Mouse (Mus musculus) CD4-positive helper T cell, adult 2 months (primary cell): Measurements from ENCODE around the gene Negr1.

Source experiments
- DNase-seq: peaks from one replicate; pipeline ENCODE4 v3.0.0-alpha.2; 2012; ENCODE audit warnings: low read depth, missing footprints, low spot score

Gene Negr1

DNA sequence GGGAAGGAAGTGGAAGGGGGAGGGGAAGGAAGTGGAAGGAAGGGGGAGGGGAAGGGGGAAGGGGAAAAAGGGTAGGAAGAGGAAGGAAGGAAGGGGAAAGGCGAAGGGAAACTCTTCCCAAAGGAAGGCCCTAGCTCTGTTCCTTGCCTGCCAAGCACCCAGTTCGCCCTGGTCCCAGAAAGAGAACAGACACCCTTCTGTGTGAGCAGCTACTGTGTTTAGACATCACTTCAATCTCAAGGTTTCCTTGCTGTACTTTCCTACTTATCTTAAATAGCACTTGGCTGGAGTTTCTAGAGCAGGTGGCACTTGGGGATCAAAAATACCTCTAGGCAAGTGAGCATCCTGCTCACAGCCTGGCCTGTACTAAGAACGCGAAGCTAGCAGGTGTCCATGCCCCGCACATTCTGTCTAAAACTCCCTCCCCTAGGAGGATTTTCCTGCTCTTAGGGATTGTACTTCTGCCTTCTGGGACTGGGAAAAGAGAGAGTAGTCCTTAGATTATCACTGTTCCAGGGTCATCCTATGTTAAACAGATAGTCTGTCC is 128.5 kb downstream of the Negr1 start:
- no peak for DNase-seq

DNA sequence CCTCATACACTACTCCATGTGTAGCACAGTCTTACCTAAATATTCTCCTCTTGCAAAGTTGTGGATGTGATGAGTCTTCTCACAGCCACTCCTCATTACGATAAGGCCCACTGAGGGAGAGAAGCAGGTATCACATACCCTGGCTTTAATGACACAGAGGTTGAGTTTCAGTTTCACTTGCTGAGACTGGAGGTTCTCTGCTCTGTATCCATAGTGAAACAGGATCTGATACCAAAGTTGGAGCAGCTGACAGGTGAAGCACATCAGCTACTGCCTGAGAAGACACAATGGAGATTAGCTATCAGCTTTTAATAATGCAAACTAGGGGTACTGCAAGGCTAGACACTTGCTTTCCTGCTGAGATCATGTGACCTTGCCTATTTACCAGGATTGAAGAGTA is 137.1 kb downstream of the Negr1 start:
- no peak for DNase-seq

DNA sequence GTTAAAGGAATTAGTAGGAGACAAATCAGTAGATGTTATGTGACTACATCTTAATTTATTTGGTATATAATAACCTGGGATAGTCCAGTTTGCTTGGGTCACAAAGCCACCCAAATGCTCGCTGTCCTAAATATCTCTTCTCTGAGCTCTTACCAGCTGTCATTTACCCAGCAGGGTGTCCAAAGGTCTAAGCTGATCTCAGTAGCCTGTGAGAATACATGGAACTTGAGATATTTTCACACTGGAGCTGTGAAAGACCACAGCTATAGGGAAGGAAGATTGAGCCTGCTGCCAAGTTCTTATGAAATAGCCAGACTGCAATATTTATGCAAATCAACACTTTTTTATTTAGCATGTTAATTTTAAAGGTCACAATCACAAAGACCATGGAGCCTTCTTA is 141.6 kb downstream of the Negr1 start:
- DNase-seq = no peak

DNA sequence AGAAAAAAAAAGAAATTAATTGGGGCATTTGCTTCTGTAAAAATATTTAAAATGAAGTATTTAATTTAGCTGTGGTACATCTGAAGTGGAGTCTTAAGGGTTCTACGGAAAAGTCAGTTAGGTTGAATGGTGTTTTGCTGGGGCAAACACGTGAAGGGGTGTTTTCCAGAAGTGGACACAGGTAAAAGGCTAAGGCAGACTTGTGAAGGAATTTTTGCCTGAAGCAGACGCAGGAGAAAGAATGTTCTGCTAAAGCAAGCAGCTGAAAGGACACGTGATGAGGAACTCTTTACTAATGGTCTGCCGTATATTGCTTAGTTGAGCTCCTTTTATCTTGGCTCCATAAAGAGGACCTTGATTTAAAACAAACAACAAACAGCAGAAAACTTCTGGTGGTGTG is 148.6 kb downstream of the Negr1 start:
- no peak for DNase-seq

DNA sequence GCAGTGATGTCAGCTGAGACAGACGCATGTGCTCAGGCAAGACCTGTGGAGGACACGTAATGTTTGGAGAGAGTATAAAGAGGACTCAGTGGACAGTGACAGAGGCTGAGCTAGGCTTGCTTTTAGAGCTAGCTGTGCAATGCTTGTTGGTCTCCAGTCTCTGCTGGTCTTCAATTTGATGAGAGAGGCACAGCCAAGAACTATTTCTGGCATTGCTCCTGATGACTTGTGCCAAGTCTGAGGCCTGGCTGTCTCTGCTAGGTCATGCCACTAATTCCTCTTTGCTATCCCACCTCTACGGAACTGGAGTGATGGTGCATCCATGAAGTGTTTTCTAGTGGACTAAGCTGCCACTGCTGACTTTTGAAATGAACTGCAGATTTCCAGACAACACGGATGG is 149.1 kb downstream of the Negr1 start:
- no peak for DNase-seq

DNA sequence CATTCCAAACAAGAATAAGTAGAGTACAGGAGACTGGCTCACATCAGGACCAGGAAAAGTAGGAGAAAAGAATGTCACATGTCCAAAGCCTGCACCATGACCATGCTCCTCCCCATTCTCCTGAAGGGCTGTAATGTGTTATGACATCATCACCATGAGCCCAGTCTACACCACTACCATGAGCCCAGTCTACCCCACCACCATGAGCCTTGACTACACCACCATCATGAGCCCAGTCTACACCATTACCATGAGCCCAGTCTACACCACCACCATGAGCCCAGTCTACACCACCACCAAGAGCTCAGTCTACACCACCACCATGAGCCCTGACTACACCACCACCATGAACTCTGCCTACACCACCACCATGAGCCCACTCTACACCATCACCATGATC is 174.7 kb downstream of the Negr1 start:
- no peak for DNase-seq

DNA sequence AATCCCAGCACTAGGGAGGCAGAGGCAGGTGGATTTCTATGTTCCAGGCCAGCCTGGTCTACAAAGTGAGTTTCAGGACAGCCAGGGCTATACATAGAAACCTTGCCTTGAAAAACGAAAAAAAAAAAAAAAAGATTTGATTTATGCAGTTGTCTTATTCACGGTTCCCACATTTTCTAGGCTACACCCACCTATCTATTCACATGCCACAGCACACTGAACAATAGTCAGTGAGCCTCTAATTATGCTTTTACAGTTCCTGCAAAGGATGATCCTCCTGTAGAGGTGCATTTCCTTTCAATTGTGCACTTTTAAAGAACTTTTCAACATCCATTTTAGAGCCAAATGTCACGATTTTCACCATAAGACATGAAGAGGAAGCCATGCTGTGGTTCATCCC is 177.9 kb downstream of the Negr1 start:
- no peak for DNase-seq

DNA sequence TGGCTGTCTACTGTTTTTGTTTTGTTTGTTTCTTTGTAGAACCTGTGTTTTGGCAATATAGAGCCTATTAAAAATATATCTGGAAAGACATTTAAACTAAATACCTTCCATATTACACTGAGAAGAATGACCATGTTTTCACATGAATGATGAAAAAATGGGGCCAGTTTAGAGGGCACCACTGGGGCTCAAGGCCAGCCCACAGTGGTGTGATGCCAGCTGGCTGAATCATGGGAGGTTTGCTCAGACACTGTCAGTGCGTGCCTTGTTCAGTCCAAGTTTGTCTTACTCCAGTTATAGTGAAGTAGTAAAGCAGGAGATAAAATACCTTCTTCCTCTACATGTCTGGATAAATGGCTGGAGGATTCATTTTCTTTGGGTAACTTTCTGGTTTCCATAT is 181.7 kb downstream of the Negr1 start:
- no peak for DNase-seq

DNA sequence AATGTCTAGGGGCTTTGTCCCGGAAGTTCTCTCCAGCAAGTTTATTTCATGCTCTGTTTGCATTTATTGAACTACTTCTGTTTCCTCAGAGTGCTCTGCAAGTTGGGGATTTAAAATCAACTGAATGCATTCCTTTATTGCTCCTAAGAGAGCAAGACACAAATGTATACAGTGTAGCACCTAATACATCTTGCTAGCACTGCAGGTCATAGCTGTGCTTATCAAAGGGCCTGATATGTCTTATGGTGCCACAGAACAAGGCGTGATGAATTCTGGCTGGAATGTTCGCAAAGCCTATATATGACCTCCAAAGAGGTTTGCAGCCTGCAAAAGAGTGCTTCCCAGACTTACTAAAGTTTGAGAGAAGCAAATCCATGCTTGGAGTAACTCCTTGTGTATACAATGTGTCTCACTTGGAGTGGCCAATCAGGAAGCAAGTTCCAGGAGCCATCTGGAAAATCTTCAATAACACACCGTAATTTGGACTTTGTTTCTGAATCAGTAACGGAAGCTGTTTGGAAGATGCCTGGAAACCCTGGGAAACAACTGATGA is 183.7 kb downstream of the Negr1 start:
- DNase-seq = no peak

DNA sequence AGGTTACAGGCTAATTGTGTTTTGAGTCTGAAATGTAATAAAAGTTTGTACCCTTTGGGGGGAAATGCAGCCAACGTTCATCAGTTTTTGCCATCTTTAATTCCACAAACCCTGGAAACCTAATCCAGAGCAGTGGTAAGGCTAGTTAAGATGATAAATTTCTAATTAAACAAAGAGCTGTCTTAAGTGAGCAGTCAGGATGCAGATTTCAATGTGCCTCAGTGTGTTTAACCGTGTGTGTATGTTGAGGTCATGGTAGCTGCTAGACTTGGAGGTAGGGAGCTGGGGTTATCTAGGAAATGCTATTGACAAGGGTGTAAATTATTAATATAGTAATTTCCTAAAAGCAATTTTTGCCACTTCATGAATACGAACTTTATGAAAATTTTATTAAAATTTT is 185.9 kb downstream of the Negr1 start:
- no peak for DNase-seq

DNA sequence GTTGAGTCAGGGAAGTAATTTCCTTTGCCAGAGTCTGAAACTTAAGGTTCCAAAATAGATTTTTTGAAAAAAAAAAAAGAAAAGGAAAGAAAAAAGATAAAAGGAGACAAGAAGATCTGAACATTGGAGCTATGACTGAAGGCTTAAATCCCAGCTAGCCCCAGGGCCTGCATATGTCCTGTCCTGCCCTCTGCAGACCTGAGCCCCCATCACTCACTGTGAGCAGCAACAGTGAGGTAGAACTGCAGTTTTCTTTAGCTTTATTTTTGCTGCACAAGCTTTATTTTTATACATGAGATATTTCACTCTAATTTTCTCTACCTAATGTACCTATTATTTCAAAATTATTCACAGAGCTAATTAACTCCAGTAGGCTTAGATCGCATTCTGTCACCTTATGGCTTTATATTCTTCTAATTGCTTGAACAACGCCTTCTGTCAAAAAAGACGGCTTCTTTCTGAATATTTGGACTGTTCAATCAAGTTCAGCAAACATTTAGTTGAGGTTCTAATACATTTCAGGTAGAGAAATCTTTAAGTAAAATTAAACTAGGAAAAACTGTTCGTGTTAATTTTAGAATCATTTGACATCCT is 192.3 kb downstream of the Negr1 start:
- DNase-seq = no peak

DNA sequence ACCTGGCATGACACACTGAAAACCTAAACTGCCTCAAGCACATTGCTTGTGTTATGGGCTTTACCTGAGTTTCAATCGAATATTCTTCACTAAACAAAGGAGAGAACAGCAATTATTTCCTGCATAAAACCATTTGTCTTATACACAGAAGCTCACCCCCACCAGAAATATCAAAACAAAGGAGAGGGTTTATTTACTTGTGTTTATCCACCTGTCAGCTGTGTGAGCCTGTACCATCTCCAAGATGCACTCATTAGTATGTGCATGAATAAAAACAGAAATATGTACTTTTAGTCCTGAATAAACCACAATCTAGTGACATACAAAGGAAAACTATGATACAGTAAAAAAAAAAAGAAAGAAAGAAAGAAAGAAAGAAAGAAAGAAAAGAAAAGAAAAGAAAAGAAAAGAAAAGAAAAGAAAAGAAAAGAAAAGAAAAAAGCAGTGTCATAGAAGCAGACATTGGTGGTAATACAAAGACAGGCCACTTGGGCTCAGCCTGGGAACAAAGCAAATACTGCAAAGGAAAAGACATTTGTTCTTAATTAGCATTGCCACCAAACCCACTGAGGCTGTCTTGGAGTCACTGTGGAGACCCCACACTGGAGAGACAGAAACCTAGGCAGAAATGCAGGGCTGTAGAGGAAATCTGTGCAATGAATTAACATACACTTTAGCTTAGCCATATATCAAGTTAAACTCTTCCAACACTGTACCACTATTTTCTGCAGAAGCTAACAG is 193.4 kb downstream of the Negr1 start:
- no peak for DNase-seq

DNA sequence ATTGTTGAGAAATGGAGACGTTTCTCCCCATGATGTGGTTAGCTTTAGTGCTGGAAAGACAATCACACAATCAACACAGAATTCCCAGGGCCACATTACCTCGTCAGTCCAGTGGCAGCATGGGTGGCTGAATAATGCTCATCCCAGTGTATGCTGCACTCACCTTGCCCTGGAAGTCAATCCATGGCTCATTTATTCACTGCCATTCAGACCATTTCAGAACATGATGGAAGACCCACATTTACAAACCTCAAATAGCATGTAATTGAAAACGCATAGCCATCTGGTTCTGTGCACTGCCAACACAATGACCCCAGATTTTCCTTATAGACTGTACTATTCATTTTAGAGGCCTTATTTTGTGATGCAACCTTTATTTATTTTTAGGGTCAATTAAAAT is 203.4 kb downstream of the Negr1 start:
- DNase-seq = no peak

DNA sequence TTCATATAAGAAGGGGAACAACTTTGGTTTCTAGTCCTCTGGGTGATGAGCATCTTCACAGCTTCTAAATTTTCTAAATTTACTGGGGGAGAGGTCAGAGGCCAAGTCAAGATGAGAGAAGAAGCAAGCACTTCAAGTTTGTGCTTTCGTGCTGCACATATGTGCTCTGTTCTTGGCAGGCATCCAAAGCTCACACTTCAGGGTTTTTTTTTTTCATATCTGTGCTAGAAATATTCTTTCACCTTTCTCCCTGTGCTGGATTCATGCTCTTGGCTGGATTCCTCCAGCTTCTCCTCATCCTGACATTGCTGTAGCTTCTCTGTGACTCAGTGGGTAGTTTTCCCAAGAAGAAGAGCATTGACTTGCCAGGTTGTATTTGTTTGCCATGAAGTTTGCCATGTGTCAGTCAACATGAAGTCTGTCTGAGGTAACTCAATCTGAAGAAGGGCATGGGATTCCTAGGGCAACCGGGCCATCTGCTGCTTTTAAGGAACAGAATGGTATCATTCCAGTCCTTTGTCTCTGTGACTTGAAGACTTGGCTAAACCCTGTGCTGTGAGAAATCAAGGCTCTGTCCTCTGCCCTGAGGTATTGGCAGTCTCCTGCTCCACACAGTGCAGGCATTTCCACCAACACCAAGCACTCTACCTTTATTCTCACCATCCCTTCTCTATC is 204.7 kb downstream of the Negr1 start:
- no peak for DNase-seq

DNA sequence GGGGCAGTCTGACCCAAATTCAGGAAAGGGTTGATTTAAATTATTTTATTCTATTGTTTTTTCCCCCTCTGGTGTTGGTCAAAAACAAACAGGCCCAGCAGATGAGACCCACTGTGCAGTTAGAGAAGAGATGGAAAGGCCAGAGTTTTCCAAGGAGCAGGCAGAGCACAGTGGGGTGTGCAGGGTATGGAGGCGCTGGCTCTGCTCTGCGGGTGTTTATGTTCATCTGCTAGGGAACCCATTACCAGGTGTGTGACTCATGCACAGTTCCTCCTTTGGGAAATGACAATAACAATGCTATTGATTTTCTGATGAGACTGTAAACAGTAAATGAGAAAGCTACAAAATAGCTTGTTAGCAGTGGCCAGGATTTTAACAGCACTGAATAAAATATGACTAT is 210.0 kb downstream of the Negr1 start:
- DNase-seq = no peak

DNA sequence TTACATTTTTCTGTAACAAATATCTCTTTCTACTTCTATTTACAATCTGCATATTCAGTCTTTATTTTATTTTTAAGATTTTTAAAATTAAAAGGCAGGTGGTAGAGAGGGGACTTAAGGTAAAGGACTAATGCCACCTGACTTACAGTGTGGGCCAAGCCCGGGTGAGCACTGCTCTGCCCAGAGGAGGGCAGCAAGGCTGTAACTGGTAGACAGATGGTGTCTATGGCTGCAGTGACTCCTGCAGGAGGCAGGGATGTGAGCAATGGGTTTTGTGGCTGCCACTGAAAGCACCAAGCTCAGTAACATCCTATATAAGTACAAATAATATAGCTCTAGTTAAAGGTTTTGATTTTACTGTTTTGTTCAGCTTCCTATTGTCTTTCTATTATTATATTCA is 210.5 kb downstream of the Negr1 start:
- DNase-seq = no peak

DNA sequence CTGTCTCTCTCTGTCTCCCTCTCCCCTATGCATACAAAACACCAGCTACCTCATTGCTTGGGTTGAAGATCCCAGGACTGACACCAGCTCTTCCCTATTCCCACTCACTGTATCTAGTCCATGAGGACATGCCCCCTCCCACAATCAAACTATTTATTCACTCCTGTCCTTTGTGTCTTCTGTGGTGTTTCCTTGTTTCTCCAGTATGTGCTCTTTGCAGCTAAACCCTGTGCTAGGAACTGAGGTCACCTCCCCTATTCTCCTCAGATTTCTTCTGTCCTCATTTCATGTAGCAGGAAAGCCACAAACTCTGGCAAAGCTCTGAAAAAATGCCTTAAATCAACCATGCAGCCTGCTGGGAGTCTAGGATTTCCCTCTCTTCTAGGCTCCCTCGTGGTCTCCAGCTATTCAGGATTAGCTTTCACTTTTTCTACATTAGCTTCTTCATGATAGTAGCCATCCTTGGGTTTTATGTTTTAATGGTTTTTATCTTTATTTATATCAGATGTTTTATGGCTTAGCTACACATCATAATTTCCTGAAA is 222.8 kb downstream of the Negr1 start:
- no peak for DNase-seq

DNA sequence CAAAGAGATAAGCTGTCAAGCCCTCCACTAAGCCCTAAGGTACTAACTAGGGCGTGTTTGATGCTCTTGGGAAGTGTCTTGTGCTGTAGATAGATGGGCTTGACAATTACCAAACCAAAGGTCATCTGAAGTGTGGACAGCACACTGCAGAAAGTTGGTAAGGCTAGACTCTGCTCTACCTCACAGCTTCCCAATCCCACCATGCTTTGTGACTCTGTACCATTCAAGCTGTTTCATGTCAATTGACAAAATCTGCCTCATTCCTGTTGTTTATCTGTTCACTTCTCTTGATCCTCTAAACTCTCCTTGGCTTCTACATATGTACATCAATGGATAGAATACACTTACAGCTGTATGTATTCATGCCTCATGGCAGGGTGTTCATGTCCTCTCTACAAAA is 224.8 kb downstream of the Negr1 start:
- no peak for DNase-seq

DNA sequence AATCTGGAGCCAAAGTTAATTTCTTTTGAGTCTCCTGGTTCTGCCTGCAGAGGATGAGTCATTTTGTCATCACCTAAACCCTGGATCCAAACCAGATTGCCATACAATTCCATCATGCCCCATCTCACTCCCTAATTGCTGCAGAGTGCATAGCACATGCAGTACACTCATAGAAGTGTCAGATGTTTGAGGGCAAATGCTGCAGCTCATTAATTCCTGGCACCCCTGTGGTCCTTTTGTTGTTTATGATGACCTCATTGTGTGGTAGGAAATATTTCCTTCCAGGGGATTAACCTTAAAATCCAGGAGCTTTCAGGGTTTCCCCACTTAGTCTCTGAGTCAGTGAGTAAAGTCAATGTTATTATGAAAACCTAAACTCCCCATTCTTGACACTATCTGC is 229.6 kb downstream of the Negr1 start:
- DNase-seq = no peak

DNA sequence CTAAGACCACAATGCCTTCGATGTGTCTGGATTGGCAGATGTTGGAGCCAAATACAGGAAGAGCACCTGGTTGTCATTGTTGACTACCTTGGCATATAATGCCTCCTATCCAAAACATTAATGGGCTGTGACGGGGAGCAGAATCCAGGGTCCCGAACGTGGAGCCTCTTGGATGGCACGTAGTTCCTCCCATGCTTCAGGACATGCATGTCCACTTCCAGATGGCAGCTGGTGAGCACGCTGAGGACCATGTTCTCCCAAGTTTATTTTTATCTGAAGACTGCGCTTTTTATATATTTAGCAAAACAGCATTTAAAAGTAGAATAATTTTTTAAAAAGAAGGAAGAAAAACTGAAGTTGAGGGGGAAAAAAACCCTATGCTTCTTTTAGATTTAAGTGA is 231.1 kb downstream of the Negr1 start:
- no peak for DNase-seq

DNA sequence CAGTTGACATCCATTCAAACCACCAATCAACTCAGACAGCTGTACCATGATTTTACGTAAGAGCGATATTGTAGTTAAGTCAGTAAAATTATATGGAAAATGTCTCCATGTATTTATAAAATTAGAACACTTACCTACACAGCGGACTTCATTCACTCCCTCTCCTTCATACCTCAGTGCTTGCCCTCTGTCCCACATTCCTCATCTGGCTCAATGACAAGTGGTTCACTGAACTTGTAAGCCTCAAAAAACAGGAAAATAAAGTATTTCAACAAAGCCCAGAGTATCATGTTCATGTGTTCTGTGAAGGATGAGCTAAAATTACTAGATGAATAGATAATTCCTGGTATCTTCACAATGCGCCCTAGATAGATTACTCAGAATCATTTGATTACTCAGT is 232.5 kb downstream of the Negr1 start:
- DNase-seq = no peak

DNA sequence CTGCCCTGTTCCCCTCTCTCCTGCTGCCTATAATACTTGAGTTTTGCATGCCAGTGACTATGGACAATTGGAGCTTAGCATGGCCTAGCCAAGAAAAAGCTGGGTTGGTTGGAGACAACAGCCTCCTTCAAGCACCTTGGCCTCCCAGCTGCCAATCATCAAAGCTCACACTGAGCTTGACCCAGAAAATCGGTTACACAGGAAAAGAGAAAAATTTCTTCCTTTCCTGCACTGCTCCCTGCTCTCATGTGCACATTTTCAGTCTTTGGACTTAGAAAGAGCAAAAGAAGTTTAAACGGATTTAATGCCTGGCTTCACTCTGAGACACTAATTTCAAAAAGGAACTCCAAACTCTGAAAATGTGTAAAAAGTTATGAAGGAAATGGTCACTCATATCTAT is 233.0 kb downstream of the Negr1 start:
- no peak for DNase-seq
